Mouse (Mus musculus) c-Kit-positive CD71-positive TER-119-negative erythroid progenitor cells, embryonic 14.5 days (primary cell): ENCODE measurements around the gene Trip10.

Experiments
- DNase-seq: peaks from one replicate; pipeline ENCODE4 v3.0.0-alpha.2; 2013; ENCODE audit warnings: low read depth

Trip10 gene

GRCm38 (mm10) chr17:57292302-57292701, 43.0 kb downstream of the Trip10 start:
- no peak for DNase-seq

- no peak for DNase-seq
Measured at GRCm38 (mm10) chr17:57292968-57293367, 43.7 kb downstream of the Trip10 start.

GRCm38 (mm10) chr17:57295935-57296334, 46.7 kb downstream of the Trip10 start:
- no peak for DNase-seq

- DNase-seq, result no peak
Measured at GRCm38 (mm10) chr17:57297040-57297439, 47.8 kb downstream of the Trip10 start.

- DNase-seq, result no peak
Measured at GRCm38 (mm10) chr17:57305593-57305992, 56.3 kb downstream of the Trip10 start.

GRCm38 (mm10) chr17:57307074-57307473, 57.8 kb downstream of the Trip10 start:
- no peak for DNase-seq

- no peak for DNase-seq
Measured at GRCm38 (mm10) chr17:57311801-57312200, 62.5 kb downstream of the Trip10 start.
